Mouse (Mus musculus): Measurements from ENCODE around the gene Mrrf. TPM values are rescaled to one million over a fixed set of nuclear protein-coding genes. Genes with fewer than 3 reads are reported as not detected.

Mrrf gene
- polyA plus RNA-seq, 1 experiment = 54.0 TPM

DNA sequence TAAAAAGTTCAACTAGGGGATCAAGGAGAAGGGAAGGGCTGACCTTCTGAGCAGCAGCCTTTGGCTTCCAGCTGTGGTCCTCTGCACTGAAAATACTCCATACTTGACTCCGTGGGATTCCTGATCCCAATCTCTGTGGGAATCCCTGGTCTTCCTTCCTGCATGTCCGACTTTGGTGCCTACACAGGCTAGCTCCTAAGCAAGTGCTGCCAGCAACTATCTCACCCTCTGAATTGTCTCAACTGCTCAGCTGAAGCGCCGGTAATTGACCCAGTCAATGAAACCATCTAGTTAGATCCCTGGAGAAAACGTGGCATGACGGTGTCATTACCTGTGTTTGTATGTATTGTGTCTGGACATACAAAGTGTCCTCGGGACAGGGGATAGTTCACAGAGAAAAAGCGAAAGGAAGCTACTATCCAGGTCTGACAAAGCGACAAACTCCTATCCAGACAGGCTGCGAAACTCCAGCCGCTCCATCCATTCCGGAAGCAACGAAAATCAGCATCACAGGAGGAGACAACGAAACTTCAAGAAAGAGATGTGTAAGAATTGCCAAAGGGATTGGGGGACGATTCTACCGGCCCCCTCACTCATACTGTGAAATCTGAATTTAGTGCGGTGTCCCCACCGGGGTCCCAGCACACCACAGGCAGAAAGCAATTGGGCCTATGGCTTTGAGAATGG is 38.9 kb upstream of the Mrrf start:
- no peak for TF ChIP-seq CTCF (conservative IDR thresholded peaks at IDR 0.05; ENCODE audit: insufficient read depth, insufficient read length, low read depth, low read length)
- no peak for TF ChIP-seq POLR2A (IDR thresholded peaks at IDR 0.05; ENCODE audit: low read depth, low read length)
- H3K27me3 ChIP-seq (replicated peaks; ENCODE audit: control insufficient read depth, insufficient read depth, low read length) = 0 out of 2 replicates have a peak, but pooled peaks cover 2% of the 10 kb centered on the region

DNA sequence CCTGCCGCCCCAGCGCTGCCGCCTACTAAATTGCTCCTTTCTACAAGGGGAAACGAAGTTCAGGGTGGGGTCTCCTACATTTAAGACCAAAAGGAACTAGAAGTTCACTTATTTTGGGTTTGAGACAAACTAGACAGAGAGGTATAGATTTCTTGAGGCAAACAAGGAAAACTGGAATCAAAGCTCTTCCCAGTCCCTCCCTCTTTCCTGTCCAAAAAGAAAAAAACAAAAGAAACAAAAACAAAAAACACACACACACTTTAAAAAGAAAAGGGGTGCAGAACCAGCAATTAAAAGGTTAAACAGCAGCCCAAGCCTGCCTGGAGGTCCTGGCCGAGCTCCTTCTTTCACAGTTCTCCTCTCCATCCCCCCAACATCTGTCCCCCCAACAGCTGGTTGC is 38.2 kb upstream of the Mrrf start:
- DNase-seq = no peak
- Histone ChIP-seq H3K4me1 (ENCODE audit: control insufficient read depth, insufficient read depth, low read length) (no peaks in the 10 kb centered on the region; the same call in 1 of the 2 replicates), H3K4me3 (ENCODE audit: insufficient read depth, low read depth, low read length) (no peak overlapping the region), H3K27me3 (replicated peaks; ENCODE audit: control insufficient read depth, insufficient read depth, low read length) (0 out of 2 replicates have a peak, but pooled peaks cover 2% of the 10 kb centered on the region), H3K36me3 (ENCODE audit: control insufficient read depth, insufficient read depth, low read length) (no peaks in the 10 kb centered on the region), H3K27ac (ENCODE audit: insufficient read depth, low read depth, low read length) (no peak overlapping the region)
- 37% methylated on average over 5 of the region's 5 CpGs for WGBS
- TF ChIP-seq CTCF (conservative IDR thresholded peaks at IDR 0.05; ENCODE audit: insufficient read depth, insufficient read length, low read depth, low read length) (no peak), POLR2A (IDR thresholded peaks at IDR 0.05; ENCODE audit: low read depth, low read length) (no peak)

More for the DNA sequence above, 38.9 kb upstream of the Mrrf start:
- no peak for DNase-seq
- no peak overlapping the region for H3K27ac ChIP-seq (ENCODE audit: insufficient read depth, low read depth, low read length)
- no peak overlapping the region for H3K4me3 ChIP-seq (ENCODE audit: insufficient read depth, low read depth, low read length)
- WGBS = 23% methylated on average over 18 of the region's 18 CpGs
- H3K4me1 ChIP-seq (ENCODE audit: control insufficient read depth, insufficient read depth, low read length) = no peaks in the 10 kb centered on the region; the same call in 1 of the 2 replicates
- no peaks in the 10 kb centered on the region for H3K36me3 ChIP-seq (ENCODE audit: control insufficient read depth, insufficient read depth, low read length)

DNA sequence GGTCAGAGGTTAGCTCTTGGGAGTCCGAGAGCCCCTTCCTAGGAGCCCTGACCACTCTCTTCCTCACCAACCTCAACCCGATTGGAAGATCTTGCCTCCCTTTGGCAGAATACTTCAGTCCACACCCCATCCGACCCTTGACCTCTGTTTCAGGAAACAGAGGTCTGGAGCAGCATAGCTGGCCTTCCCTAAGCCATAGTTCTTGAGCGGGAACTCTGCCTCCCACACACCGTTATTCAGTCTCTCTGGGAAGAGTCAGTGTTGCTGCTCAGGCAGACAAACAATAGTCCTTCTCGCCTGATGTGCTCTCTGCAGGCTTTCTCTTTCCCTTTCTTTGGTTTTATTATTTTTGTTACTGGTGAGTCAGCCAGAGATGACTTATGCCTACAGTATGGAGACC is 36.5 kb upstream of the Mrrf start:
- peak; percentile 25 for DNase-seq
- Histone ChIP-seq H3K4me1 (ENCODE audit: control insufficient read depth, insufficient read depth, low read length) (peaks cover 3% of the 10 kb centered on the region; the same call in 1 of the 2 replicates), H3K27me3 (replicated peaks; ENCODE audit: control insufficient read depth, insufficient read depth, low read length) (peaks cover 6% of the 10 kb centered on the region), H3K4me3 (ENCODE audit: insufficient read depth, low read depth, low read length) (no peak overlapping the region), H3K27ac (ENCODE audit: insufficient read depth, low read depth, low read length) (no peak overlapping the region), H3K36me3 (ENCODE audit: control insufficient read depth, insufficient read depth, low read length) (no peaks in the 10 kb centered on the region)
- TF ChIP-seq CTCF (conservative IDR thresholded peaks at IDR 0.05; ENCODE audit: insufficient read depth, insufficient read length, low read depth, low read length) (no peak), POLR2A (IDR thresholded peaks at IDR 0.05; ENCODE audit: low read depth, low read length) (no peak)
- WGBS = 51% methylated on average over 6 of the region's 6 CpGs

DNA sequence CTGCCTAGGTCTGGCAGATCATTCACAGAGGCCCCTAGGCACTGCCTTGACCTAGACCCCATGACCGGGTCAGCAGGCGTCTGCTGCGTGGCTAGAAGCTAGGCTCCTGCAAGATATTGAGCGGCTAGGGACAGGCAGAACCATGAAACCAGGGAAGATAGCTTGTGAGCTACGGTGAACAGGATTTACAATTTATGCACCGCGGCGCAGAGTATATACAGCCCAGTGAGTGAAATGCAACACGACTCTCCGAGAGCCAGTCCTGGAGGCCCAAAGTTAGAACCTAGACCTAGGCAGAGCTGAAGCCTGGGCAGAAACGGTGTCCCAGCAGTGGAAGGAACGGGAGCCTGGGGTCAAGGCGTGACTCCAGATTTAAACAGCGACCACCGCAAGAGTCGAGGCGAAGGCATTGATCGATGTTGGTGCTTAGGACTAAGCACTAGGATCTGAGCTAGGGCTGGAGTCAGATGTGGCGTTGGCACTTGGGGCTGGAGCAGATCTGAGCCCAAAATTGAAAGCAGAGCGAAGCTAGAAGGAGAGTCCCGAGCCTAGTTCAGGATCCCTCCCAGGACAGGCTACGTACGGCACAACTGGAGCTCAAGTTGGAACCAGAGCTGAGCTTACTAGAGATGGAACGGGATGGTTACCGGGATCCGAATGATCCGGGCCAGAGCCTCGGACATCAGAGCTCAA is 34.2 kb upstream of the Mrrf start:
- H3K4me3 ChIP-seq (ENCODE audit: insufficient read depth, low read depth, low read length) = no peak overlapping the region
- TF ChIP-seq CTCF (conservative IDR thresholded peaks at IDR 0.05; ENCODE audit: insufficient read depth, insufficient read length, low read depth, low read length) = no peak
- TF ChIP-seq POLR2A (IDR thresholded peaks at IDR 0.05; ENCODE audit: low read depth, low read length) = no peak
- H3K27me3 ChIP-seq (replicated peaks; ENCODE audit: control insufficient read depth, insufficient read depth, low read length) = peaks cover 6% of the 10 kb centered on the region

DNA sequence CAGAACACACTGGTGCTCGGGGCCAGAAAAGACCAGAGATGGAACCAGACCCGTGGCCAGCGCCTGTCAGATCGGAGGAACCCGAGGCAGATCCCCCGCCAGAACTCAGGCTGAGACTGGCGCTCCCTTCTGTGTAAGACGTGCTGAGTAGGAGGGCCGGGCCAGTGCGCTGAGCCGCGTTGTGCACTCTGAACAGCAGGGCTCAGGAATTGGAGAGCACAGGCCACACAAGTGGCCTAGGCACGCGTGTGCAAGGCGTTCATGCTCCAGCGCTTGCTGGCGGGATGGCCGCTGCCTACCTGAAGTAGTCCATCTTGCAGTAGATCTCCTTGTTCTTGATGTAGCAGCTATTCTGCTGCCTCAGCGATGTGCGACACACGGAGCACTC is 33.6 kb upstream of the Mrrf start:
- WGBS = 19% methylated on average over 21 of the region's 21 CpGs
- Histone ChIP-seq H3K4me1 (ENCODE audit: control insufficient read depth, insufficient read depth, low read length) (peaks cover 3% of the 10 kb centered on the region; the same call in 1 of the 2 replicates), H3K27ac (ENCODE audit: insufficient read depth, low read depth, low read length) (no peak overlapping the region), H3K4me3 (ENCODE audit: insufficient read depth, low read depth, low read length) (no peak overlapping the region), H3K27me3 (replicated peaks; ENCODE audit: control insufficient read depth, insufficient read depth, low read length) (peaks cover 6% of the 10 kb centered on the region), H3K36me3 (ENCODE audit: control insufficient read depth, insufficient read depth, low read length) (no peaks in the 10 kb centered on the region)
- TF ChIP-seq CTCF (conservative IDR thresholded peaks at IDR 0.05; ENCODE audit: insufficient read depth, insufficient read length, low read depth, low read length) (no peak), POLR2A (IDR thresholded peaks at IDR 0.05; ENCODE audit: low read depth, low read length) (no peak)
- DNase-seq = no peak

More for the DNA sequence above, 34.2 kb upstream of the Mrrf start:
- DNase-seq = no peak
- no peak overlapping the region for H3K27ac ChIP-seq (ENCODE audit: insufficient read depth, low read depth, low read length)
- H3K36me3 ChIP-seq (ENCODE audit: control insufficient read depth, insufficient read depth, low read length) = no peaks in the 10 kb centered on the region
- WGBS = 23% methylated on average over 28 of the region's 28 CpGs
- peaks cover 3% of the 10 kb centered on the region; the same call in 1 of the 2 replicates for H3K4me1 ChIP-seq (ENCODE audit: control insufficient read depth, insufficient read depth, low read length)

DNA sequence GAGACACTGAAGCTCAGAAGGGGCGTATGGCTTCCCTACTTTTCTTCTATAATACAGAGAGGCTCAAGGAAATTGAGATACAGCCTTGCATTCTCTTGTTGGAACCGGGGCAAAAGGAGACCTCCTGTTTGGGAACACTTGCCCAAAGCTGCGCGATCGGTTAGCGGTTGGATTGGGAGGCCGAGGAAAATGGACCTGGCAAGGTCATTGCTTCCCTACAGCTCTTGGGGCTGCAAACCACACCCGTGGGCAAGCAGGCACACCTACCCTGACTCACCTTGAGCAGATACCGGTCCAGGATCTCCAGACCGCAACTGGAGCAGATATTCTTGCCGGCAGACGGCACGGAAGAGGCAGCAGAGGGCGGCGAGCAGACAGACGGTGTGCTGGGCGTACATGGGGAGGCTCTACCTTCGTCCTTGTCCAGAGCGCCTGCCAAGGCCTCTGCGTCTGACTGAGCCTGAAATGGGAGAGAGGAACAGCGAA is 33.1 kb upstream of the Mrrf start:
- no peaks in the 10 kb centered on the region for H3K36me3 ChIP-seq (ENCODE audit: control insufficient read depth, insufficient read depth, low read length)
- no peak overlapping the region for H3K27ac ChIP-seq (ENCODE audit: insufficient read depth, low read depth, low read length)
- 18% methylated on average over 21 of the region's 21 CpGs for WGBS
- peak overlapping the region; percentile 29; the same call in 1 of the 2 replicates for H3K4me3 ChIP-seq (ENCODE audit: insufficient read depth, low read depth, low read length)
- TF ChIP-seq CTCF (conservative IDR thresholded peaks at IDR 0.05; ENCODE audit: insufficient read depth, insufficient read length, low read depth, low read length) (no peak), POLR2A (IDR thresholded peaks at IDR 0.05; ENCODE audit: low read depth, low read length) (no peak)
- no peak for DNase-seq
- H3K4me1 ChIP-seq (ENCODE audit: control insufficient read depth, insufficient read depth, low read length) = peaks cover 3% of the 10 kb centered on the region; the same call in 1 of the 2 replicates
- peaks cover 5% of the 10 kb centered on the region for H3K27me3 ChIP-seq (replicated peaks; ENCODE audit: control insufficient read depth, insufficient read depth, low read length)

All from kidney, adult 2 months (tissue).